Mouse (Mus musculus) left cerebral cortex, postnatal 4 days (tissue): ENCODE results near the gene Ago4. TPM values are rescaled to one million over a fixed set of nuclear protein-coding genes. Genes with fewer than 3 reads are reported as not detected.

Experiments
- DNase-seq: peaks from one replicate; pipeline ENCODE4 v3.0.0-alpha.2; 2022
- intact Hi-C: fragments of 180-260 bp; cut with DNase I; formaldehyde crosslinking; loops from one replicate; pipeline ENCODE4 v1.15.1; 2025
- microRNA-seq: library from miRNA; unstranded; fragments of <30 nt; microRNA quantifications from one replicate; pipeline ENCODE4 v1.2.0, GENCODE M21; 2022
- total RNA-seq, 2 experiments: library from RNA; stranded (reverse); gene quantifications; 2 replicates each; pipeline ENCODE4 v1.2.3; 2021

The Ago4 gene
- total RNA-seq, 2 experiments from 2014 or later: 10.7 to 12.8 TPM

GRCm38 (mm10) chr4:126480288-126480687 is 53.0 kb downstream of the Ago4 start:
- intact Hi-C loops: no loop called here
- no peak for DNase-seq

GRCm38 (mm10) chr4:126473031-126473430 is 60.2 kb downstream of the Ago4 start:
- DNase-seq: no peak
- intact Hi-C loops: no loop called here

DNA sequence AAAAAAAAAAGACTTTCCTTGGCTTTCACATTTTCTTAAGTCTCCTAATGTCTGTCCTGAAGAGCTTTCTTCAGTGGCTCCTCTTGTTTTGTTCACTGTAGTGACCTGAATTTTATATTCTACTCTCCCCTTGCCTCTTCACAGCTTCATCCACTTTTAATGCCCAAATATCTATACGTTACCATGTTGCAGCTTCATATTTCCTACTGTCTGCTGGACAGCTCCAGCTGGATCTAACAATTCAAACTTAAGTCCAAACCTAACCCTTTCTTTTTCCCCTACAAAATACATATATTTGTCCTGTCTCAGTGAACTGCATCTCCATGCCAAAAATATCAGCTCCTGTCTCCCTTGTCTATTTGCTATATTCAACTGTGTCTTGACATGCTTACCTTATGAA is 63.9 kb downstream of the Ago4 start:
- intact Hi-C loops: no loop called here
- no peak for DNase-seq

DNA sequence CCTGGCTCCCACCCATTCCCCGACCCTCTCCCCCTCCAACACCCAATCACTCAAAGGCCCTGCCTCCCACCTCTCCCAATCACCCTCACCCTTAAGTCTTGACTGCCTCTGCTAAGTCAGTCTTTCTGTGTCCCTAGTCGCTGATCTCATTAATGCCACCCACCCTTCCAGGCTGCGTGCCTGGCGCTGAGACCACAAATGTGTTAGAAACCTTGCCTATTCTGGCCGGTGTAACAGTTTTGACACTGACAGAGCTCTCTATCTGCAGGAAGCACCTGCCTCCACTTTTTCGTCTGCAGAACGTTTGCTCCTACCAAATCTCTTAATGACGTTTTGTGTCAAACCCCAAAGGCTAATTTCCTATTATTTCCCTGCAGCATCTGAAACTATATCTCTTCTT is 64.3 kb downstream of the Ago4 start:
- intact Hi-C loops: no loop called here
- DNase-seq: no peak

- intact Hi-C loops: no loop called here
- DNase-seq: peak; percentile 98
Measured at GRCm38 (mm10) chr4:126468285-126468901, 64.9 kb downstream of the Ago4 start, which contains the start of gene Ago1. TSS of gene Ago1 (minus strand) at chr4:126468583.

DNA sequence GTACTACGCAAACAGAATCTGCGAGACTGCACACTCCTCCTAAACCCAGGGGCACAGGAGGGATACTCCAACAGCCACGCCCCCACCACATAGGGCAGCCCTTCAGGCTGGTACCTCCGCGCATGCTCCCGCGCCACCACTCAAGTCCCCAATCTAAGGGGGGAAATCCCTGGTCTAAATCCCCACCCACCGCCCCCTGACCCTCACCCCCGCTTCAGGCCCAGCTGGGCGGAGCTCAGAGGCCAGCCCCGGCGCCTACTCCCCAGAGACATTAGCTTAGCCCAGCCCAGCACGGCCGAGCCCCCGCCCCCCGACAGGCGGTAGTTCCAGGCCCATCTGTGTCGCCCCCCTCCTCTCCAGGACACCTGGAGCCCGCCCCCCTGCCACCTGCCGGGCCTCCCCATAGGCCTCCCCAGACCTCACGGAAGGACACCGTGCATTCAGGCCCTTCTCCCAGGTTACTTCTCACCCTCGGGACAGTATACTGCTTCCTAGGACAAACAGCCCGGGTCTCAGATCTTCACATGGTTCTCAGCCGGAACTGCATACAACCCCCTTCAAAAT is 65.5 kb downstream of the Ago4 start:
- DNase-seq: peak; percentile 75

GRCm38 (mm10) chr4:126466251-126466750 is 67.0 kb downstream of the Ago4 start:
- intact Hi-C loops: no loop called here
- no peak for DNase-seq

More for the DNA sequence above, 65.5 kb downstream of the Ago4 start:
- intact Hi-C loops: no loop called here

GRCm38 (mm10) chr4:126465843-126466242 is 67.4 kb downstream of the Ago4 start:
- peak; percentile 57 for DNase-seq
- intact Hi-C loops: no loop called here

GRCm38 (mm10) chr4:126464892-126465235 is 68.4 kb downstream of the Ago4 start:
- no peak for DNase-seq
- intact Hi-C loops: no loop called here

GRCm38 (mm10) chr4:126464189-126464891 is 68.9 kb downstream of the Ago4 start:
- DNase-seq: no peak
- intact Hi-C loops: no loop called here

GRCm38 (mm10) chr4:126455441-126455840 is 77.8 kb downstream of the Ago4 start:
- no peak for DNase-seq
- intact Hi-C loops: no loop called here

DNA sequence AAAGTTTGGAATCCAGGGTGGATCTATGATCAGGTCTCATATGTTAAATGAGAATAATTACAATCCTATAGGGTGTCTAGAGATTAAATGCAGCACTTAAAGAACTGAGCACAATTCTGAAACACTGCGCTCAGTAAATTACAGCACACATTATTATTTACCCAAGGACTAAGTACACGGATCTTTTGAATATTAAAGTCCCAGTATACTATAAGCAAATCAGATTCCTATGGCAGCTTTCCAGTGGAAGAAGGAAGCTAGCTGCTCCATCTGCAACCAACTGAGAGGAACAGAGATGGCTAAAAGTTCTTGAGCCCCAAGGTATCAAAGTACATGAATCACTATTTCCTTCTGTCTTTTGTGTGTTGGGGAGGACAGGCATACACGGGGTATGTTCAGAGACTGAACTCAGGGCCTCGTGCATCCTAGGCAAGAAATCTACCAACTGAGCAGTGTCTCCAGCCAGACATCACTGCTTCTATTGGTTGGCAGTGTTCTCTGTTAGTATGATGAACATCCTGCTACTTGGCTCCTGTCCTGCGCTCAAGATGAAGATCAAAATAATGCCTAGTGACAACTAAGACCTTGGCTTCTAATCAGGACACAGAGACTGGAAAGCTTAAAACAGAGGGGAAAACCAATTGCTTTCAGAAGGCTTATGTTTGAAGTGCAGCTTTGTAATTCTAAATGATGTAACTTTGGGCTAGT is 78.6 kb downstream of the Ago4 start:
- intact Hi-C loops: no loop called here
- no peak for DNase-seq

- intact Hi-C loops: no loop called here
- DNase-seq: no peak
Measured at GRCm38 (mm10) chr4:126450268-126450667, 83.0 kb downstream of the Ago4 start.

DNA sequence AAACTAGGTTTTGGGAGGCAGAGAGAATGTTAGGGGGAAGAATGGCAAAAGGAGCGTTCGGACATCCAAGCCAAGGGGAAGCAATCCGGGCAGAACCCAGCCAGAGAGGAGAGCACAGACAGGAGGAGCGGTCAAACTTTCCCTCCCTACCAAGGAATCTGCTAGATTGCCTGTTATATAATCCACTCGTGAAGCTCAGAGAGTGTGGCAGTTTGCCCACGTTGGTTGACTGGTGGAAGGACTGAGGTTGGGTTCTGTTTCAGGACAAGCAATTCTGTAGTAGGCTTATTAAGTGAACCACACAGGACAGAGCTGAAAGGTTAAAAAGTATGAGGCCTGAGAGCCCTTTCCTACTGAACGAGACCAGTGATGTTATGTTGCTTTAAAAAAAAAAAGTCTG is 86.1 kb downstream of the Ago4 start:
- DNase-seq: no peak
- intact Hi-C loops: no loop called here

GRCm38 (mm10) chr4:126444528-126444927 is 88.7 kb downstream of the Ago4 start:
- intact Hi-C loops: no loop called here
- no peak for DNase-seq

Small RNA genes lying within 50 kb of the gene (microRNA-seq; reads per million reads assigned to microRNA genes)
- not detected for gene Mir7119

Other genes starting within 250 kb of the Ago4 start
- gene Col8a2, start 246.7 kb downstream of the Ago4 start, total RNA-seq: 1 to 10 TPM; 2.2 to 3.4 TPM
- gene Adprhl2, start 211.8 kb downstream of the Ago4 start, total RNA-seq: 10 to 100 TPM; 37.8 to 39.5 TPM
- 1 to 10 TPM; 3.5 to 5.1 TPM for gene Tekt2, start 207.8 kb downstream of the Ago4 start, total RNA-seq
- 10 to 100 TPM; 23.3 to 35.4 TPM for gene Ago3, start 103.9 kb downstream of the Ago4 start, total RNA-seq
- 10 to 100 TPM; 95.9 to 99.0 TPM for gene Ago1, start 64.9 kb downstream of the Ago4 start, total RNA-seq
- gene Clspn, start 23.5 kb upstream of the Ago4 start, total RNA-seq: 1 to 10 TPM; 4.2 TPM
- 10 to 100 TPM; 43.0 to 46.9 TPM for gene 5730409E04Rik, start 76.3 kb upstream of the Ago4 start, total RNA-seq
- gene Psmb2, start 144.2 kb upstream of the Ago4 start, total RNA-seq: 100 to 1,000 TPM; 138 to 141 TPM
- gene Tfap2e, start 202.8 kb upstream of the Ago4 start, total RNA-seq: not detected
- 100 to 1,000 TPM; 291 to 313 TPM for gene Ncdn, start 220.0 kb upstream of the Ago4 start, total RNA-seq
- 10 to 100 TPM; 49.2 to 49.4 TPM for gene AU040320, start 220.1 kb upstream of the Ago4 start, total RNA-seq